Mouse (Mus musculus): Measurements from ENCODE around the gene Mrps26.
"Not testable (repeated sequence)": the region's sequence is repeated elsewhere in the genome, so short reads cannot be mapped to it uniquely, and the experiment has no call there.

Mrps26 gene

DNA sequence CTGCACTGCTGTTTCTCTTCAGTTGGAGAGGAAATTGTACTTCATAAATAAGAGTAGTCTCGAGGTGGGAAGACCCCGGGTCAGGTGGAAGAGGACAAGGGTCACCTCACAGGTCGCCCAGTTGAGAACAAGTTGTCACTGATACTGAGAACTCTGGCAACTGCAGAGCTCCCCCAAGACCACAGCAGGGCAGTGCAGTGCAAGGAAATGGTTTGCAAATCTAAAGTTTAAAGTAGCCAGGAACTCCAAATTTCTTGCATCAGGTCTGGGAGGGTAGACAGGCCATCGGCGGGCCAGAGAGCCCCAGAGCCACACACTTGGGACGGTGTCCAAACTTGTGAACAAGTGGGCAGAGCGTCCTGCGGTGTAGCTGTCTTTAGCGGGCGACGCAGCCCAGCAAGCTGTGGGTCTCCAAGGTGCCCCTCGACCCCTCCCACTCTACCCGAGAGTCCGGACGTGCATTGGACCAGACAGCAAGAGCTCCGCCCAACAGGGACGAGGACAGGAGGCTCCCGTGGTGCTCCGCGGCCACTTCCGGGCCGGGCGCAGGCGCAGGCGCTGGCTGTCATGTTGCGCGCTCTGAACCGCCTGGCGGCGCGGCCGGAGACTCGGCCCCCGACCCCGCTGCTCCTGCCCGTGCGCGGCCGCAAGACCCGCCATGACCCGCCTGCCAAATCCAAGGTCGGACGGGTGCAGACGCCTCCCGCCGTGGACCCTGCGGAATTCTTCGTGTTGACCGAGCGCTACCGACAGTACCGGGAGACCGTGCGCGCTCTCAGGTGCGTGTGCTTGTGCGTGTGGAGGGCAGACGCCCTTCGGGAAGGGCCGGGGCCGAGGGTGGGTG is at the start of gene Mrps26:
Gene Mrps26, plus strand, starts transcription at position 531 of the 844 bp plus-strand sequence.
- DNase-seq (ENCODE audit: low spot score) = peak; percentile 73

GRCm38 (mm10) chr2:130513907-130514306 is 49.6 kb upstream of the Mrps26 start:
- no peak for DNase-seq (ENCODE audit: low spot score)

- no peak for DNase-seq (ENCODE audit: low spot score)
Observed at GRCm38 (mm10) chr2:130515791-130516190, 47.8 kb upstream of the Mrps26 start.

DNA sequence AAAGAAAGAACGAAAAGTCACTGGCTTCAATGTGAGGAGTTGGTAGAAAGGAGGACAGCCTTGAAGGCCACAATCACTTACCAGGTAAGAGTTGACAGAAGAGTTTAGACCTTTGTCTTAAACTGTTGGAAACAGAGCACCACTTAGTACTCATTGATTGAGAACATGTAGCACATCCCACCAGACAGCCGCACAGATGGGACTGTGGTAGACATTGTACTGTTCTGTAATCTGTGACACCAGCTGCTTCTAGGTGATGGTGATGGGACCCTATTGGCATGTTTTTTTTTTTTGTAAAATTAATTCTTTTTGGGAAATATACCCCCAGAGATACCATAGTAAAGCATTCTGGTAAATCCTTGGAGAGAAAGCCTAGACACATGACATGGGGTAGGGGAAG is 41.6 kb upstream of the Mrps26 start:
- DNase-seq (ENCODE audit: low spot score) = no peak

DNA sequence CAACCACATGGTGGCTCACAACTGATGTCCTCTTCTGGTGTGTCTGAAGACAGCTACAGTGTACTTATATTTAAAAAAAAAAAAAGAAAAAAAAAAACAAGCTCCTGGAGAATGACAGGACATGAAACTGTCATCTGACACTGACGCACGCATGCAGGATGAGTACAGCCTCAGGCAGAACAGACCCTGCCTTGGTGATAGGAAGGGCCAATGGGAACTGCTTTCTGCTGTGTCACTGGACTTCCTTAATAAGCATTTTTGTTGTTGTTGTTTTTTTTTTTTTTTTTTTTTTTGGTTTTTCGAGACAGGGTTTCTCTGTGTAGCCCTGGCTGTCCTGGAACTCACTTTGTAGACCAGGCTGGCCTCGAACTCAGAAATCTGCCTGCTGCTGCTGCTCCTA is 38.1 kb upstream of the Mrps26 start:
- DNase-seq (ENCODE audit: low spot score) = not testable (repeated sequence)

GRCm38 (mm10) chr2:130528457-130528856 is 35.1 kb upstream of the Mrps26 start:
- no peak for DNase-seq (ENCODE audit: low spot score)

- no peak for DNase-seq (ENCODE audit: low spot score)
Observed at GRCm38 (mm10) chr2:130529290-130529689, 34.3 kb upstream of the Mrps26 start.

- DNase-seq (ENCODE audit: low spot score) = no peak
Observed at GRCm38 (mm10) chr2:130529925-130530324, 33.6 kb upstream of the Mrps26 start.

GRCm38 (mm10) chr2:130532201-130532600 is 31.3 kb upstream of the Mrps26 start:
- DNase-seq (ENCODE audit: low spot score) = no peak

DNA sequence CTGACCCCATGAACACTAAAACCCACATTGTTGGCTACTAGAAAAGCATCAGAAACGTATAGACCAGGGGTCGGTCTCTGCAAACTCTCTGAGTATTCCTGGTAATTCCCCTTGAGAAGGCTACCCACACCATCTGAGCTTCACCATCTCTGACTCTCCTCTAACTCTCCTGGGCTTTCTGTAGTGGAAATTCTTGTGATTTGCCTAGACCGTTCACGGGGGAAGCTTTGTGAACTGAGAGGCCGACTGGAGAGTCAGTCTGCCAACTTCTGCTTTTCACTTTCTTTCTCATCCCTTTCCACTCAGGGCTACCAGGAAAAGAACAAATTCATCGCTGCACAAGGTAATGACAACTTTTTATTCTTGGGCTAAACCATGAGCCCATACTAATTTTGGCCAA is 28.5 kb upstream of the Mrps26 start:
- DNase-seq (ENCODE audit: low spot score) = no peak

DNA sequence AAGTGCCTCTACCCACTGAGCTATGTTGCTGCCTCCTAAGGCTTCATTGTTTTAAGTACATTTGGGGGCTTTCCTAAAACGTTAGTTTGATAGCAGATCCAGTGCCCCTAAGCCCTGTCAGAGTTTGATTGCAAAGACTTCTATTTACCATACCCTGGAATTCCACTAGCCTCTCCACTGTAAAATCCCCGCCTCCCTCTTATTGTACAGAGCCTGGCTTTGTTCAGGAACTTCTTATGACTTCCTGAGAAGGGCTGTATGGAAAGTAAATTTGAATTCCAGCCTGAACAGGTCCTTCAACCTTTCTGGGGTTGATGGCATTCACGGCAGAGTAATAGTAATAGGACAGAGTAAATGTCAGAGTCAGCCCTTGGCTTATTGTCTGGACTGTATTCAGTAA is 26.7 kb upstream of the Mrps26 start:
- DNase-seq (ENCODE audit: low spot score) = no peak

- no peak for DNase-seq (ENCODE audit: low spot score)
Observed at GRCm38 (mm10) chr2:130538876-130539546, 24.5 kb upstream of the Mrps26 start.

DNA sequence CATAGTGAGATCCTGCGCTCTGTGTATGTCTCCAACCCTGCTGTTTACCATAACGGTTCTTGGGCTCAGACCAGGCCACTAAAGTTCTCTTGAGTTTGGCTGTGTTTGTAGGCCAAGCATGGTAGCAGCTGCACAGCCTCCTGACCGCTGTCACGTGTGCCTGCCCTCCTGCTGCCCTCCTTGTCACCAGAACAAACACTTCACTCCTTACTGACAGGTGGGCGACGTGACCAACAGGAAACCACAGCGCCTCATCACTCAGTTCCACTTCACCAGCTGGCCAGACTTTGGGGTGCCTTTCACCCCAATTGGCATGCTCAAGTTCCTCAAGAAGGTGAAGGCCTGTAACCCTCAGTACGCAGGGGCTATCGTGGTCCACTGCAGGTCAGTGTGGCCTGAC is 23.3 kb upstream of the Mrps26 start:
- no peak for DNase-seq (ENCODE audit: low spot score)

GRCm38 (mm10) chr2:130546957-130547356 is 16.6 kb upstream of the Mrps26 start:
- DNase-seq (ENCODE audit: low spot score) = no peak

DNA sequence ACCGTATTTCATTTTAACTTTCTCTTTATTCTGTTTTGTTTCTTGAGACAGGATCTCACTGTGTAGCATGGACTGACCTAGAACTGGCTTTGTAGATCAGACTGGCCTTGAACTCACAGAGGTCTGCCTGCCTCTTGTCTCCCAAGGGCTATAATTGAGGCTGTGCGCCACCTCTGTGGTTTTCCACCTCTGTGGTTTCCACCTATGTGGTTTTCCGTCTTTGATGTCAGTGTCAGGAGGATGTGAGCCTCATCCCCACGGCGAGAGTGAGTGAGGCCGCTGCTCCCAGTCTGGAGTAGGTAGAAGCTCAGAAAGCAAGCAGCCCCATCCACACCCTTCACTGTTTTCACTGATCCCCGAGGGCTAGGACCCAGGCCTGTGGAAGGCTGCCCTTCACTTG is 8.7 kb upstream of the Mrps26 start:
- no peak for DNase-seq (ENCODE audit: low spot score)

DNA sequence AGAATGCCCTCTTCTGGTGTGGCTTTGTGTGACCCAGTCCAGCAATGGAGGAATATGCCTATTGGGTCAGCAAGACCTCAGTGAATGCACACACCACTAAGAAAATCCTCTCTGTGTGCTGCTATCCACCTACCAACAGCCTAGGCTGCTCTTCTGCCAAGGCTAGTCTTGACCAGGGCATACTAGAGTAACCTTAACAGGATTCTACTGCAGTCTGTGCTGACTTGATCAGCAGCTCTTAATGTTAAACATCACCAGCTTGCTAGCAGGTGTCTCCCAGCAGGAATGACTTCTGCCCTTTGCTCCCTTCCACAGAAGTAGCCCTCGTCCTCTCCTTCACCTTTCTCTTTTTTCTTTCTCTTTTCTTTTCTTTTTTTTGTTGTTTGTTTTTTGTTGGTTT is 7.2 kb upstream of the Mrps26 start:
- DNase-seq (ENCODE audit: low spot score) = no peak

GRCm38 (mm10) chr2:130557462-130557861 is 6.1 kb upstream of the Mrps26 start:
- DNase-seq (ENCODE audit: low spot score) = no peak

DNA sequence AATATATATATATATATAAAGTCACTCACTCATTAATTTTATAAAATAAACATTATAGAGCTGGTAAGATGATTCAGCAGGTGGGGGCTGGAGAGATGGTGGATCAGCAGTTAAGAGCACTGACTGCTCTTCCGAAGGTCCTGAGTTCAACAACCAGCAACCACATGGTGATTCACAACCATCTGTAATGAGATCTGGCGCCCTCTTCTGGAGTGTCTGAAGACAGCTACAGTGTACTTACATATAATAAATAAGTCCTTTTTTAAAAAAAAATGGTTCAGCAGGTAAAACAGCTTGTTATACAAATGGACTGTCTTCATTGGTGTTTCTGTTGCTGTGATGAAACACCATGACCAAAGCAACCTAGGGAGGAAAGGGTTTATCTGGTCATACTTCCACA is 5.5 kb upstream of the Mrps26 start:
- no peak for DNase-seq (ENCODE audit: low spot score)

DNA sequence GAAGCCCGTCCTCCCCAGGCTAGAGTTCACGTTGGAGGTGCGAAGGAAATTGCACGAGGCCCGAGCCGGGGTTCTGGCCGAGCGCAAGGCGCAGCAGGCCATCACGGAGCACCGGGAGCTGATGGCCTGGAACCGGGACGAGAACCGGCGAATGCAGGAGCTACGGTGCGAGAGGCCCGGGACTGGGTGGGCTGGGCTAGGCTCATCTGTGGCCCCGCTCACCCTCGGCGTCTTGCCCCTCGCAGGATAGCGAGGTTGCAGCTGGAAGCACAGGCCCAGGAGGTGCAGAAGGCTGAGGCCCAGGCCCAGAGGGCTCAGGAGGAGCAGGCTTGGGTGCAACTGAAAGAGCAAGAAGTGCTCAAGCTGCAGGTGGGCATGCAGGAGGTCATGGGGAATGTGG is 521 bp downstream of the Mrps26 start:
- no peak for DNase-seq (ENCODE audit: low spot score)

- no peak for DNase-seq (ENCODE audit: low spot score)
Observed at GRCm38 (mm10) chr2:130564983-130565382, 1.4 kb downstream of the Mrps26 start.

DNA sequence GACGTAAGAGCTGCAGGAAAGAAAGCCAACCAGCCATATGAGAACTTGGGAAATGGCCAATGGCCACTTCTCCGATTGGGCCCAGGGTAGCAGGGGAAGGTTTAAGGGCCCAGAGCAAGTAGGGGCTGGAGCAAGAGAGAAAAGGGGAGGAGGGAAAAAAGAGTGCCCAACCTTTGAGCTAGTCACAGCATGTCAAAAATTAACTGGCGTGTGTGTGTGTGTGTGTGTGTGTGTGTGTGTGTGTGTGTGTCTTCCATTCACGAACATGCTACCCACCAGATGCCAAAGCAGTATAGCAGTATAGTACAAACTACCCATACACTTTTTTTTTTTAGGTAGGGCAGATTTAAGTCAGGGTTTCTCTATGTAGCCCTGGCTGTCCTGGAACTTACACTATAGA is 5.4 kb downstream of the Mrps26 start:
- DNase-seq (ENCODE audit: low spot score) = no peak

- DNase-seq (ENCODE audit: low spot score) = no peak
Observed at GRCm38 (mm10) chr2:130569926-130570325, 6.4 kb downstream of the Mrps26 start.

DNA sequence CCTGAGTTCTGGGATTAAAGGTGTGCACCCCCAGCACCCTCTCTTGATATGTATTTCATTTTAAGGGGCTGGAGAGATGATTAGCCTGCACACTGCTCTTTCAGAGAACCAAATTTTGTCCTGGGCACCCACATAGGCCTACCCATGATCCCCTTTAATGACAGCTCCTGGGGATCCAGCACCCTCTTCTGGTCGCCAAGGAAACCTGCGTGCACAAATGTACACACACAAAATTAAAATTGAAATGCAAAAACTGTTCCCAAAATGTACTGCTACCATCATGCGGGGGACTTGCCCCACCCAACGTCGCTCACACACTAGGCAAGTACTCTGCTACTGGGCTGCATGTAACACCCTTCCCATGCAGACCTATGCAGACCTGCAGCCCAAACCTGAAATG is 11.4 kb downstream of the Mrps26 start:
- DNase-seq (ENCODE audit: low spot score) = no peak

DNA sequence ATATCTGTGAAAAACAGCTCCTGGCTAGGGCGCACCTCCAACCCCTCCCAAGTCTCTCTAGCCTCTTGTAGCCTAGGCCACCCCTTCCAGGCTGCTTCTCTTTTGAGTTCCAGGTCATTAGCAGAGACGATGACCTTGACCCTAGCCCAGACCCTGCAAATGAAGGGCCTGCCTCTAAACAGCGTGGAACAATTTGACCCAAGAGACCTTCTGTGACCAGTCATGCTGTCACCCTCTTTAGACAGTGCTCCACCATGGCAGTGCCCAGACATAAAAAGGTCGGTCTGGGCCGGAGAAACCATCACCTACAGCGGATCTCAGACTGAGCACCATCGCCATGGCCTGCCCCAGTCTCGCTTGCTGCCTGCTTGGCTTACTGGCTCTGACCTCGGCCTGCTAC is 12.3 kb downstream of the Mrps26 start, which contains the start of gene Oxt:
Gene Oxt, plus strand, starts transcription at position 301 of the 400 bp plus-strand sequence.
- no peak for DNase-seq (ENCODE audit: low spot score)

Measured in spleen, adult 12 weeks (tissue).